Mouse (Mus musculus) cerebellum, adult (tissue): ENCODE data around the gene Lipc.

ENCODE experiments used
- ATAC-seq: cut with Nextera tagmentation; 2 replicates; pipeline ENCODE4 v1.9.2; 2017; ENCODE audit warnings: mild to moderate bottlenecking, moderate library complexity, mixed read lengths; ENCODE audit not compliant: insufficient number of reproducible peaks, low FRiP score, low TSS enrichment

Gene Lipc

GRCm38 (mm10) chr9:70760974-70761373, 191.1 kb downstream of the Lipc start:
- ATAC-seq: no peak

GRCm38 (mm10) chr9:70751504-70752222, 200.4 kb downstream of the Lipc start:
- no peak for ATAC-seq
